ENCODE assay signal across 20 mouse cellular contexts in the genomic region with DNA sequence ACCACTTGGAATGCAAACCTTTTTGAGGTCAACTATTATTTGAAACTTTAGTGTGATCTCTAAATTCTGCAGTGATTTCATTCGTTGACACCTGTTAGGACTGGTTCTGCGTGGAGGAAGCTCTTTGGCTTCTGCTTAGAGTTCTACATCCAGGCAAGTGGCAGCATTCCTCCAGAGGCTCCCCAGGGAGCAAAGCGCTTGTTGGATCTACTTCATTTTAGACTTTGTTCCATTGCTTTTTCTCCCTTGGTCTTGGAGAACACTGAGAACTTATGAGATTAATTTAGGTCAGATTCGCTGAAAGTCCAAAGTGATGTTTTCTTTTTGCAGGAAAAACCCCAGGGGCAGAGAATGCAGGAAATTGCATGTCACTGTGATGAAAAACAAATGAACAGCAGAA.
"Had no signal": no experiment of that assay in that cellular context is flagged by ENCODE, and none has a peak within 500 bp of the region (broad histone marks: within the 10 kb centered on the region; RNA-seq: fewer than 3 reads in every experiment).

No protein-coding gene starts in this region.

- H3K36me3 ChIP-seq: kidney, embryonic 15.5 days; limb, embryonic 12.5 days; limb, embryonic 15.5 days; midbrain, embryonic 12.5 days; midbrain, embryonic 15.5 days; neural tube, embryonic 12.5 days; neural tube, embryonic 15.5 days; stomach, embryonic 15.5 days had no signal

- H3K4me3 ChIP-seq: kidney, embryonic 15.5 days; limb, embryonic 12.5 days; limb, embryonic 15.5 days; midbrain, embryonic 12.5 days; midbrain, embryonic 15.5 days; neural tube, embryonic 12.5 days; neural tube, embryonic 15.5 days; stomach, embryonic 15.5 days had no signal

- H3K27me3 ChIP-seq: kidney, embryonic 15.5 days; limb, embryonic 12.5 days; limb, embryonic 15.5 days; midbrain, embryonic 12.5 days; midbrain, embryonic 15.5 days; neural tube, embryonic 12.5 days; neural tube, embryonic 15.5 days; stomach, embryonic 15.5 days had no signal

- H3K9me3 ChIP-seq: kidney, embryonic 15.5 days; limb, embryonic 12.5 days; limb, embryonic 15.5 days; midbrain, embryonic 12.5 days; midbrain, embryonic 15.5 days; neural tube, embryonic 12.5 days; neural tube, embryonic 15.5 days; stomach, embryonic 15.5 days had no signal

- DNase-seq: kidney, postnatal 14 days; kidney, postnatal 4 days; left cerebral cortex, postnatal 4 days; liver, postnatal 0 days; lung, embryonic 14.5 days; right cerebral cortex, adult 18-20 months; right cerebral cortex, postnatal 14 days; right cerebral cortex, postnatal 4 days; spleen, adult 18-20 months; thymus, postnatal 25 days had no signal

- H3K4me1 ChIP-seq: kidney, embryonic 15.5 days; limb, embryonic 12.5 days; limb, embryonic 15.5 days; midbrain, embryonic 12.5 days; midbrain, embryonic 15.5 days; neural tube, embryonic 12.5 days; neural tube, embryonic 15.5 days; stomach, embryonic 15.5 days had no signal

- H3K27ac ChIP-seq: kidney, embryonic 15.5 days; limb, embryonic 12.5 days; limb, embryonic 15.5 days; liver, embryonic 14.5 days; macrophage; midbrain, embryonic 12.5 days; midbrain, embryonic 15.5 days; neural tube, embryonic 12.5 days; neural tube, embryonic 15.5 days; stomach, embryonic 15.5 days had no signal
